Mouse (Mus musculus): Measurements from ENCODE around the gene Sh2d1b2.

- TF ChIP-seq POLR2A (IDR thresholded peaks at IDR 0.05; ENCODE audit: low read depth, low read length) (no peak), CTCF (IDR thresholded peaks at IDR 0.05; ENCODE audit: extremely low read depth, insufficient read depth, insufficient read length, insufficient replicate concordance) (no peak)
Measured at GRCm38 (mm10) chr1:170292239-170292951, 59.8 kb downstream of the Sh2d1b2 start.
